Mouse (Mus musculus): ENCODE measurements around the gene Sema6d. TPM values are rescaled to one million over a fixed set of nuclear protein-coding genes. Genes with fewer than 3 reads are reported as not detected.

Gene Sema6d
- polyA plus RNA-seq, 2 experiments, result 12.9 to 19.1 TPM

DNA sequence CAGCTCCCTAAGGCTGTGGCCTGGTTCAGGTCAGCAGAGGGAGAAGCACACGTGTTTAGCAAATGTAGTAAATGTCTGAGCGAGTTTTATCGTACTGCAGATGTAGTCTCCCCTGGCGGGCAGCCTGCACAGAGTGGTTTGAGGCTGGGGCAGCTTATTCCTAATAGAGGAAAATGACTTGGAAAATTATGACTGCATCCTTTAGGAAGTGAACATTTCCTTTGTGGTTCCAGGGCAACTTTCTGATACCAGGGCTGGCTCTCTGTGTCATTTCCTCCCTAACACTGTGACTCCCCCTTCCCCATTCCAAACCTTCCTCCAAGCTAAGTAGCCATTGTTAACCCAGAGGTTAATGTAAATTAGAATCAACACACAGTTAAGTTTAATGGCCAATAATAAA is 527.0 kb downstream of the Sema6d start:
- WGBS, result 26% methylated on average over 4 of the region's 4 CpGs
- Histone ChIP-seq H3K36me3 (ENCODE audit: control insufficient read depth, insufficient read depth, low read length) (no peaks in the 10 kb centered on the region), H3K9me3 (ENCODE audit: control insufficient read depth, low read length) (no peaks in the 10 kb centered on the region), H3K4me3 (replicated peaks; ENCODE audit: low read length) (no peak overlapping the region), H3K4me1 (ENCODE audit: control insufficient read depth, insufficient read depth, low read length) (peaks cover 10% of the 10 kb centered on the region; the same call in 1 of the 2 replicates), H3K9ac (ENCODE audit: low read depth, low read length, severe bottlenecking) (no peak overlapping the region), H3K4me2 (replicated peaks; ENCODE audit: low read depth, low read length, severe bottlenecking) (no peak overlapping the region), H3K27me3 (ENCODE audit: control insufficient read depth, insufficient read depth, low read length) (0 out of 2 replicates have a peak, but pooled peaks cover 3% of the 10 kb centered on the region), H3K27ac (replicated peaks; ENCODE audit: low read depth, low read length) (no peak overlapping the region)
- no peak for TF ChIP-seq POLR2A (IDR thresholded peaks at IDR 0.05; ENCODE audit: borderline replicate concordance, extremely low read depth, insufficient read depth, insufficient read length)
- ATAC-seq (ENCODE audit: low FRiP score, low read depth) (no peak), DNase-seq (ENCODE audit: low spot score) (peak; percentile 29)

DNA sequence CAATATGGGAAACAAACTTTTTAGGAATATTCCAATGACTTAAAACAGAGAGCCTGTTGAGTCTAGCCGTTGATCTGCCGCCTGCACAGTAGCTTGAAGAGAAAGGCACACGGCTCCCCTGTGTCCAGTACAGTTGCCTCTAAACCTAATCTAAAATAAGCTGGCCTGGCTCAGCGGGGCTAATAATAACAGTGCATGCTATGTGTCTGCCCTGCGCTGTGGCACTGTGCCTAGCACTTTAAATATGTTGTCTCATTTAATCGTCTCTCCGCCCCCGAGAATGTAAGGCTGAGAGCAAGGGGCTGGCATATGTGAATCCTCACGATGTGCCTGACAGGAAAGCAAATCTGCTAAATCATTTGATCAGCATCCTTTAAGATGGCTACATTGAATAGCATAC is 527.7 kb downstream of the Sema6d start:
- Histone ChIP-seq H3K27me3 (ENCODE audit: control insufficient read depth, insufficient read depth, low read length) (0 out of 2 replicates have a peak, but pooled peaks cover 3% of the 10 kb centered on the region), H3K36me3 (ENCODE audit: control insufficient read depth, insufficient read depth, low read length) (no peaks in the 10 kb centered on the region), H3K9ac (ENCODE audit: low read depth, low read length, severe bottlenecking) (no peak overlapping the region), H3K4me3 (replicated peaks; ENCODE audit: low read length) (no peak overlapping the region), H3K9me3 (ENCODE audit: control insufficient read depth, low read length) (no peaks in the 10 kb centered on the region), H3K4me2 (replicated peaks; ENCODE audit: low read depth, low read length, severe bottlenecking) (no peak overlapping the region), H3K27ac (replicated peaks; ENCODE audit: low read depth, low read length) (no peak overlapping the region), H3K4me1 (ENCODE audit: control insufficient read depth, insufficient read depth, low read length) (peaks cover 10% of the 10 kb centered on the region; the same call in 1 of the 2 replicates)
- no peak for ATAC-seq (ENCODE audit: low FRiP score, low read depth)
- 38% methylated on average over 9 of the region's 9 CpGs for WGBS
- TF ChIP-seq POLR2A (IDR thresholded peaks at IDR 0.05; ENCODE audit: borderline replicate concordance, extremely low read depth, insufficient read depth, insufficient read length), result no peak
- no peak for DNase-seq (ENCODE audit: low spot score)

DNA sequence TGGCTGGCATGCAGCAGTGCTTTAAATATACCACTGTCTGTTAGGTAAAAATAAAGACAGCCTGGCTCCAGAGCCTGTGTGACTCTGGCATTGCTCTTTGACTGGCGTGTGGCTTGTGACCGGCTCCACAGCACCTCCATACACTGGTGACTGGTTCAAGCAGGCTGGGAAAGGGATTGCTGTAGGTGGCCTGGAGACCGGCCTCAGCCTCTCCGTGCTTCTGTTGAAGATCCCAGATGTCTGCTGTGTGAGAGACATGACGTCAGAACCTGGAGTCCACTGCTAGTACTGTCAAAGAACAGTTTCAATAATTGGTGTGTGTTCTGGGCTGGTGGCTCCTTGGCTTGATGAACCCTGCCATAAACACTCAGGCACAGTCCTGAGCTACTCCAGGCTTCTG is 528.3 kb downstream of the Sema6d start:
- no peak for DNase-seq (ENCODE audit: low spot score)
- no peak overlapping the region for H3K4me3 ChIP-seq (replicated peaks; ENCODE audit: low read length)
- peaks cover 4% of the 10 kb centered on the region; the same call in 1 of the 2 replicates for H3K27me3 ChIP-seq (ENCODE audit: control insufficient read depth, insufficient read depth, low read length)
- no peak for TF ChIP-seq POLR2A (IDR thresholded peaks at IDR 0.05; ENCODE audit: borderline replicate concordance, extremely low read depth, insufficient read depth, insufficient read length)
- WGBS, result 77% methylated on average over 5 of the region's 5 CpGs
- no peak overlapping the region for H3K27ac ChIP-seq (replicated peaks; ENCODE audit: low read depth, low read length)
- no peaks in the 10 kb centered on the region for H3K9me3 ChIP-seq (ENCODE audit: control insufficient read depth, low read length)
- no peaks in the 10 kb centered on the region for H3K36me3 ChIP-seq (ENCODE audit: control insufficient read depth, insufficient read depth, low read length)
- no peak overlapping the region for H3K9ac ChIP-seq (ENCODE audit: low read depth, low read length, severe bottlenecking)
- no peak for ATAC-seq (ENCODE audit: low FRiP score, low read depth)
- H3K4me1 ChIP-seq (ENCODE audit: control insufficient read depth, insufficient read depth, low read length), result peaks cover 10% of the 10 kb centered on the region; the same call in 1 of the 2 replicates
- H3K4me2 ChIP-seq (replicated peaks; ENCODE audit: low read depth, low read length, severe bottlenecking), result no peak overlapping the region

DNA sequence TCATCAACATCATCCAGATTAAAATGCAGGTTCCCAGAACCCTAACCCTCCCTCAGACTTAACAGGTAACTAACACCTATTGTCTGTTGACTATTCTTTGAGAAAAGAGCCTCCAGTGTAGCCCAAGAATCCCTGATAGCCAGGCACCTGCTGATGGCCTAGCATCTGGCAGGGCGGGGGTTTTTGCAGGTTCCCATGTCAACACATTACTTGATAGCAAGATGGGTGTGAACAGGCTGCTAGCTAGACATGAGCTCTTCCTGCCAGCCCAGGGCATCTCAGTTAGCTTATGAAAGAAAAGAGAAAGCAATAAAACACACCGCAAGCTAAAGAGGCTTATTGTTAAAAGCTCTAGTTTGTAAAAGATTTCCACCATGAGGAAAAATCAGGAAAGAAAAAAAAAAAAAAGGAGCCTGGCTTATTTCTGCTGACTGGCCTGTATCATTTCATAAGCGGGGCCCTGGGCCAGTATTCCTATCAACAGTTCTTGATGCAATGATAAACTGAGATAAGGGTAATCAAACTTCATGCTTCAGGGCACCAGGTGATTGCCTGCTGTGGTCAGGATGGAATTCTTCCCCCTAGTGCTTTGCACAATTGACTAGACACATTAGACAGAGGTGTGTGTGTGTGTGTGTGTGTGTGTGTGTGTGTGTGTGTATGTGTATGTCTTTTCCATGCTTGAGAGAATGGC is 528.9 kb downstream of the Sema6d start:
- H3K27me3 ChIP-seq (ENCODE audit: control insufficient read depth, insufficient read depth, low read length), result peaks cover 7% of the 10 kb centered on the region; the same call in 1 of the 2 replicates
- WGBS, result 66% methylated on average over 3 of the region's 3 CpGs
- no peaks in the 10 kb centered on the region for H3K9me3 ChIP-seq (ENCODE audit: control insufficient read depth, low read length)
- no peak overlapping the region for H3K9ac ChIP-seq (ENCODE audit: low read depth, low read length, severe bottlenecking)
- no peak overlapping the region for H3K4me3 ChIP-seq (replicated peaks; ENCODE audit: low read length)
- ATAC-seq (ENCODE audit: low FRiP score, low read depth) (no peak), DNase-seq (ENCODE audit: low spot score) (no peak)
- no peaks in the 10 kb centered on the region for H3K36me3 ChIP-seq (ENCODE audit: control insufficient read depth, insufficient read depth, low read length)
- H3K4me2 ChIP-seq (replicated peaks; ENCODE audit: low read depth, low read length, severe bottlenecking), result no peak overlapping the region
- H3K27ac ChIP-seq (replicated peaks; ENCODE audit: low read depth, low read length), result no peak overlapping the region
- peaks cover 10% of the 10 kb centered on the region; the same call in 1 of the 2 replicates for H3K4me1 ChIP-seq (ENCODE audit: control insufficient read depth, insufficient read depth, low read length)
- TF ChIP-seq POLR2A (IDR thresholded peaks at IDR 0.05; ENCODE audit: borderline replicate concordance, extremely low read depth, insufficient read depth, insufficient read length), result no peak

DNA sequence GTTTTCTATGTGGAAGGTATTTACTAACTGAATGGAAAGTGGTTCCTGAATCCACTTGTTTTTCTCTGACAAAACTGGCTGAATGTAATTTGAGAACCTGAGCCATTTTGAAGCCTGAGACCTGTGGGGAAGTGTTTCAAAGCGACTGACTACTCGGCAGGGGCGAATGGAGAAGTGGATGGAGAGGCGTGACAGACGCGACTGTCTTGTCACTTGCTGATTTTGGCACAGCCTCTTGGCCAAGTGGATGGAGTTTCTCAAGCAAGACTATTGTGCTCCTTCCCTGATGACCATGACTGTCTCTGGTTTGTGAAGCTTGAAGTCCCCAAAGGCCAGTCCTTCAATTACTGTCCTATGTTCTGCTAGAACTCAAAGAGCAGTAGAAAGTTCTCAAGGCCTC is 530.7 kb downstream of the Sema6d start:
- no peak for DNase-seq (ENCODE audit: low spot score)
- Histone ChIP-seq H3K9me3 (ENCODE audit: control insufficient read depth, low read length) (no peaks in the 10 kb centered on the region), H3K4me2 (replicated peaks; ENCODE audit: low read depth, low read length, severe bottlenecking) (no peak overlapping the region), H3K9ac (ENCODE audit: low read depth, low read length, severe bottlenecking) (no peak overlapping the region), H3K4me3 (replicated peaks; ENCODE audit: low read length) (no peak overlapping the region), H3K36me3 (ENCODE audit: control insufficient read depth, insufficient read depth, low read length) (no peaks in the 10 kb centered on the region), H3K27ac (replicated peaks; ENCODE audit: low read depth, low read length) (no peak overlapping the region), H3K27me3 (ENCODE audit: control insufficient read depth, insufficient read depth, low read length) (peaks cover 7% of the 10 kb centered on the region; the same call in 1 of the 2 replicates), H3K4me1 (ENCODE audit: control insufficient read depth, insufficient read depth, low read length) (peaks cover 10% of the 10 kb centered on the region; the same call in 1 of the 2 replicates)
- no peak for TF ChIP-seq POLR2A (IDR thresholded peaks at IDR 0.05; ENCODE audit: borderline replicate concordance, extremely low read depth, insufficient read depth, insufficient read length)
- WGBS, result 61% methylated on average over 6 of the region's 6 CpGs
- ATAC-seq (ENCODE audit: low FRiP score, low read depth), result no peak

Data from limb, embryonic 14.5 days (tissue).